Mouse (Mus musculus) neural tube, embryonic 14.5 days (tissue): ENCODE data around the gene Galnt7. TPM values are rescaled to one million over a fixed set of nuclear protein-coding genes. Genes with fewer than 3 reads are reported as not detected.

Source experiments
- ATAC-seq: fragments of 200-750 bp; cut with Nextera tagmentation; 2 replicates; pipeline ENCODE4 v1.8.0; 2017; ENCODE audit warnings: low read depth, mild to moderate bottlenecking, moderate TSS enrichment, moderate library complexity
- H3K27ac ChIP-seq: fragments of 300-500 bp; sonication (generic); 2 replicates; pipeline ENCODE4 v1.5.1; 2014; ENCODE audit warnings: low read depth, mild to moderate bottlenecking, control low read depth, low read length, moderate library complexity, mixed read lengths
- H3K27me3 ChIP-seq: fragments of 300-500 bp; sonication (generic); 2 replicates; pipeline ENCODE4 v1.6.1; 2014; ENCODE audit warnings: low read length; ENCODE audit not compliant: control insufficient read depth, insufficient read depth
- H3K36me3 ChIP-seq: fragments of 300-500 bp; sonication (generic); 2 replicates; pipeline ENCODE4 v1.6.1; 2014; ENCODE audit warnings: low read length, mixed read lengths; ENCODE audit not compliant: control insufficient read depth, insufficient read depth
- H3K4me1 ChIP-seq: fragments of 300-500 bp; sonication (generic); 2 replicates; pipeline ENCODE4 v1.6.1; 2014; ENCODE audit warnings: low read length; ENCODE audit not compliant: control insufficient read depth, insufficient read depth
- H3K4me2 ChIP-seq: fragments of 300-500 bp; sonication (generic); 2 replicates; pipeline ENCODE4 v1.6.1; 2014; ENCODE audit warnings: mild to moderate bottlenecking, low read depth, low read length, control low read depth
- H3K4me3 ChIP-seq: fragments of 300-500 bp; sonication (generic); 2 replicates; pipeline ENCODE4 v1.5.1; 2014; ENCODE audit warnings: low read depth, low read length, control low read depth, mixed read lengths
- H3K9ac ChIP-seq: fragments of 300-500 bp; sonication (generic); replicated peaks from 2 replicates; pipeline ENCODE4 v1.6.1; 2014; ENCODE audit warnings: low read depth, mild to moderate bottlenecking, control low read depth, low read length, mixed read lengths
- H3K9me3 ChIP-seq: fragments of 300-500 bp; sonication (generic); 2 replicates; pipeline ENCODE4 v1.6.1; 2016; ENCODE audit warnings: low read length; ENCODE audit not compliant: control insufficient read depth
- WGBS: fragments of 180-500 bp; shearing (Covaris S2); extraction: QIAGEN DNeasy Blood & Tissue Kit; methylation state at CpG from one replicate; pipeline ENCODE4 v1.1.7; 2014; 5-methylcytosine and 5-hydroxymethylcytosine counted together
- polyA plus RNA-seq: library from polyadenylated mRNA; unstranded; fragments of >200 nt; fragmentation: Nextera tagmentation; extraction: Ambion mirVana; gene quantifications from 2 replicates; pipeline ENCODE4 v1.2.1, GENCODE M21; 2014

The Galnt7 gene
- polyA plus RNA-seq, 1 experiment from 2014 or later: 14.7 TPM

DNA sequence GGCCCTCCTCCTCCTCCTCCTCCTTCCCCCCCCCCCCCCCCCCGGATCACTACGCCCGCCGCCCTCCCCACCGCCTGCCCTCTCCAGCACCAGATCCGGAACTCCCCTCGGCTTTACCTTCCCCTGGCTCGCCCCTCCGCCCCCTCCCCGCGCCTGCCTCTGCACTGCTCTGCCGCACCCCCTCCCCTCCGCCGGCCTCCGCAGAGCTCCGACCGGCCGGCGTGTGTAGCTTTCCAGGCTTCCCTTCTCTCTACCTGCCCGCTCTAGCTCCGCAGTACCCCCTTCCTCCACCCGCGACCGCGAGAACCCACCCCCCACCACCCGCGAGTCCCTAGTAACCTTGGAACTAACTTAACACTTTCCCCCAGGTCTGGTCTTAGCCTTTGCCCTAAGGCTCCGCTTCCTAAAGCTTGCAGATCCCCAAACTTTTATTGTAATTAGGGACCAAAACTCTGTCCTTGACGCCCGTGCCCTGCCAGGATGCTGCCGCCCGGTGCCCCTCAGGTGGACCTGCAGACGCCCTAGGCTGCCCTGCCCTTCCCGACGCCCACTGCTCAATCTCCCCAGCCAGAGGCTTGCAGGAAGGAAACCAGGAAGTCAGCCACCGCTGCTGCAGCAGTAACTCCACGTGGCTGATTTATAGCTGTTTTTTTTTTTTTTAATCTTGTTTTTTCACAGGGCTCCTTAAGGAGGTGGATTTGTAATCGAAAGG, 380 bp upstream of the Galnt7 start:
- H3K4me1 ChIP-seq: peaks cover 6% of the 10 kb centered on the region; the same call in 1 of the 2 replicates
- WGBS: under 1% methylated on average over 25 of the region's 38 CpGs
- no peaks in the 10 kb centered on the region for H3K9me3 ChIP-seq
- peak overlapping the region; percentile 91 for H3K4me2 ChIP-seq
- ATAC-seq: peak; percentile 85
- no peaks in the 10 kb centered on the region for H3K27me3 ChIP-seq
- no peak overlapping the region for H3K27ac ChIP-seq
- H3K9ac ChIP-seq: no peak overlapping the region; the same call in 1 of the 2 replicates
- no peaks in the 10 kb centered on the region for H3K36me3 ChIP-seq
- peak overlapping the region; percentile 91 for H3K4me3 ChIP-seq

DNA sequence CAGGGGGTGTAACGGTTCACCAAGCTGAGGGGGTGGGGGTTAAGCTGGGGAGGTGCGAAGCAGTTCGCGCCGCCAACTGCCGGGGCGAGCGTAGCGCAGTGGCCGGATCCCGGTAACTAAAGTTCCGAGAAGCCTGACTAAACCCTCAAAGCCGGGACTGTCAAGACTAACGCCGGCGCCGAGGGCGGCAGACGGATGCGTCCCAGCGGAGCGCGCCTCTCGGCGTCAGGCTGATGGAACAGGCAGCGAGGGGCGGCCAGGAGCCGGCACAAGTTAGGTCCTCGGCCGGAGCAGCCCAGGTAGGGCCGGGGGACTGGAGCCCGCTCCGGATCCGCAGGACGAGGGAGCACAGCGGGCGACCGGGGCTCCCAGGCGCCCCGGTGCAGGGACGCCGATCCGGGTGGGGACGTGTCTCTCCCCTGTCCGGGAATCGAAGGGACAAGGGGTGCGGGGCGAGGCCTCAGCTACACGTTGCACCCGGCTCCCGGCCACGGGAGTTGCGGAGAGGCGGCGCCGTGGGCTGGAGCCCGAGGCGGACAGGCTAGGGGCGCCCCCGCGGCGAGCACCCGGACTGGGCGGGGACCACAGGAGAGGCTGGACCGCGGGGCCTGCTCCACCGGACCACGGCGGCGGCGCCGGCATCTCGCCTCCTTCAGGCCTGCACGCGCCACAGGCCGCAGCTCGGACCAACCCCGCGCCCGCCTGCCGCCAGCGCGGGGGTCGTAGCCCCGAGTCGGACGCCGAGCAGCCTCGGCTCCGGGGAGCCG, 960 bp downstream of the Galnt7 start:
- peak overlapping the region; percentile 95 for H3K9ac ChIP-seq
- H3K4me1 ChIP-seq: peaks cover 6% of the 10 kb centered on the region; the same call in 1 of the 2 replicates
- peak overlapping the region; percentile 91 for H3K4me3 ChIP-seq
- WGBS: under 1% methylated on average over 66 of the region's 91 CpGs
- H3K4me2 ChIP-seq: peak overlapping the region; percentile 91
- peak overlapping the region; percentile 86 for H3K27ac ChIP-seq
- no peaks in the 10 kb centered on the region for H3K9me3 ChIP-seq
- ATAC-seq: peak; percentile 83
- H3K36me3 ChIP-seq: no peaks in the 10 kb centered on the region
- H3K27me3 ChIP-seq: no peaks in the 10 kb centered on the region

DNA sequence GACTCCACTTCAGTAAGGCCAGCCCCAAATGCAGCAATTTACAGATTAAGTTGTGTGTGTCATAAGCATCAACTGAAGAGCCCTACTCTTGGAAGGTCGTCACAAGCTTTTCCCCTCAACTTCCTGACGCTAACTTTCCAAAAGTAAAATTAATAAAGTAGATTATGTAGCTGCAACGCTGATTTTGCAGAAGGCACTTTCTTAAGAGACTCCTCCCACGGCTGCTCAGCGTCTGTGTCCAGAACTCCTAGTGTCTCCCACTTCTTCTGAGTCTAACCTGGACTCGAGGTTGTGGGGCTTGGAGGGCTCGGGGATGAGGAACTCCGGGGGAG, 1.5 kb downstream of the Galnt7 start:
- Histone ChIP-seq H3K27ac (peak overlapping the region; percentile 86), H3K4me1 (peaks cover 6% of the 10 kb centered on the region; the same call in 1 of the 2 replicates), H3K27me3 (no peaks in the 10 kb centered on the region), H3K9ac (peak overlapping the region; percentile 95), H3K4me3 (peak overlapping the region; percentile 91), H3K36me3 (no peaks in the 10 kb centered on the region), H3K4me2 (peak overlapping the region; percentile 91), H3K9me3 (no peaks in the 10 kb centered on the region)
- 1% methylated on average over 8 of the region's 8 CpGs for WGBS
- ATAC-seq: no peak

DNA sequence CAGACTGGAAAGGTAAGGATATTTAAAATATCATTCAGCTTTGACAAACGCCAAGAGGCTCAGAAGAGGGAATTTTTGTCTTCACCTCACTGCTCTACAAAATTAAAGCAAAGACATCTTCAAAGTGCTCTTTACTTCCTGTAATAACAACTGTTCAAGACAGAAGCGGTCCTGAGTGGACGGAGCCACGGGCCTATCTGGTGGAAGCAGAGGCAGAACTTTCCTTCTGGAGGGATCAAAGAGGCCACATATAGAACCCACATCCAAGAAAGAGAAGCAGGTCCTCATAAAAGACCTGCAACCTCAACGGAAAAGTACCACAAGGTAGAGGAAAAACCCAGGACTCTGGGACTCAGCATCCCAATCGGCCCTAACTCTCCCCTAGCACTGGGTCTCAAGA, 2.6 kb downstream of the Galnt7 start:
- Histone ChIP-seq H3K4me3 (no peak overlapping the region), H3K9ac (no peak overlapping the region), H3K27me3 (no peaks in the 10 kb centered on the region), H3K4me1 (peaks cover 6% of the 10 kb centered on the region; the same call in 1 of the 2 replicates), H3K36me3 (no peaks in the 10 kb centered on the region), H3K4me2 (no peak overlapping the region), H3K27ac (no peak overlapping the region), H3K9me3 (no peaks in the 10 kb centered on the region)
- WGBS: 89% methylated on average over 6 of the region's 6 CpGs
- ATAC-seq: no peak

DNA sequence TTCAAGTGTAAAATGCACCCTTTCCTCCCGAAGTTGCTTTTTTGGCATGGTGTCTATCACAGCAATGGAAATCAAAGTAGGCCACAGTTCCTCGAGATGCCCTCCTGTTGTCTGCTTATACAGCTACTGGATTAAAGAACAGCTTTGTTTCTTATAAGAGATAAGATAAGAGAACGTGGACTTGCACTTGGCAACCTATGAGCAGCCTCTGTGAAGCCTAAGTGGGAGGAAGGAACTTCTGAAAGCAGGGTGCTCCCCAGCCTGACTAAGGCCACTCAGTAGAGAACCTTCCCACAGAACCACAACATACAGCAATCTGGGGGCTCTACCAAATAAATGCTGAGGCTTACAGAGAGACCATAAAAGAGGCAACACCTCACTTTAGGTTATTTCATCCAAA, 5.3 kb downstream of the Galnt7 start:
- no peaks in the 10 kb centered on the region for H3K9me3 ChIP-seq
- no peak overlapping the region for H3K9ac ChIP-seq
- H3K4me1 ChIP-seq: peaks cover 10% of the 10 kb centered on the region; the same call in 1 of the 2 replicates
- no peak overlapping the region for H3K4me2 ChIP-seq
- no peak overlapping the region for H3K4me3 ChIP-seq
- no peak for ATAC-seq
- 79% methylated on average over 3 of the region's 3 CpGs for WGBS
- no peaks in the 10 kb centered on the region for H3K36me3 ChIP-seq
- H3K27ac ChIP-seq: no peak overlapping the region
- H3K27me3 ChIP-seq: no peaks in the 10 kb centered on the region

DNA sequence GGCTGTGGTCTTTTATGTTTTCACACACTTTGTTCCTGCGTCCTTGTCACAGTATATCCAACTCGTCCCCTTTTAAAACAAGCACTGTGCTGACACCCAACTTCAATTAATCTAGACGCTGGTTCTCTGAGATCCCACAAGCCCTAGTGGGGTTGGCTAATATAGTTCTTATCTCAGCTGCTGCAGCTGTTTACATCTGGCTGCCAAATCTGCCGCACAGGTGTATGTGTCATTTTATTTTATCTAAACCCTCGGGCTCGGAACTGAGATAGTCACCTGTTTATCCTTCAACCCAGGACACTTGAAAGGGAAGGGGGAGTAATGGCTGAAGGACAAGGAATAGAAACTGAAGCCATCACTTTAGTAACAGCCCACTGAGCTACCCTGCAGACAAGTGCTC, 8.6 kb downstream of the Galnt7 start:
- H3K4me2 ChIP-seq: no peak overlapping the region
- no peak overlapping the region for H3K27ac ChIP-seq
- 89% methylated on average over 6 of the region's 6 CpGs for WGBS
- H3K36me3 ChIP-seq: no peaks in the 10 kb centered on the region
- no peaks in the 10 kb centered on the region for H3K27me3 ChIP-seq
- no peak overlapping the region for H3K4me3 ChIP-seq
- no peak for ATAC-seq
- no peaks in the 10 kb centered on the region for H3K9me3 ChIP-seq
- H3K4me1 ChIP-seq: peaks cover 4% of the 10 kb centered on the region; the same call in 1 of the 2 replicates
- H3K9ac ChIP-seq: no peak overlapping the region

DNA sequence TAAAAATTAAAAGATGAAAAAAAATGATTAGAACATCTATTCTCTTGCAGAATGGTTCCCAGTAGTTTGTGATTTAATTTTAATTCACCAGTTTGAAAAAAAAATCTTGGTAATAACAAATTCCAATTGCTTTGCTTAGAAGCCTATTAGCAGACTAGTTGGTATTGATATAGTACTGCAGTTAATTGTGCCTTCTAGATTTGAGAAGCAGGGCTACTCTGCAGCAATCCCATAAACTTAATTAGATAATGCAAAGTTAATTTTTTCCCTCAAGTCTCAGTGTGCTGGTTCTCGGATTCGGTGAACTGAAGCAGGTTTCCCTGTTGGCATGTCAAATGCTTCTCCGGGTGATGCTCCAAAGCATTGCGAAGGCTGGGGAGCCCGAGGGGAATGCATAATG, 10.1 kb downstream of the Galnt7 start:
- H3K4me1 ChIP-seq: peaks cover 4% of the 10 kb centered on the region; the same call in 1 of the 2 replicates
- H3K4me3 ChIP-seq: no peak overlapping the region
- H3K27ac ChIP-seq: no peak overlapping the region
- 45% methylated on average over 5 of the region's 5 CpGs for WGBS
- ATAC-seq: peak; percentile 58; the same call in 1 of the 2 replicates
- no peak overlapping the region for H3K4me2 ChIP-seq
- H3K9me3 ChIP-seq: no peaks in the 10 kb centered on the region
- H3K27me3 ChIP-seq: no peaks in the 10 kb centered on the region
- H3K36me3 ChIP-seq: no peaks in the 10 kb centered on the region
- H3K9ac ChIP-seq: no peak overlapping the region

DNA sequence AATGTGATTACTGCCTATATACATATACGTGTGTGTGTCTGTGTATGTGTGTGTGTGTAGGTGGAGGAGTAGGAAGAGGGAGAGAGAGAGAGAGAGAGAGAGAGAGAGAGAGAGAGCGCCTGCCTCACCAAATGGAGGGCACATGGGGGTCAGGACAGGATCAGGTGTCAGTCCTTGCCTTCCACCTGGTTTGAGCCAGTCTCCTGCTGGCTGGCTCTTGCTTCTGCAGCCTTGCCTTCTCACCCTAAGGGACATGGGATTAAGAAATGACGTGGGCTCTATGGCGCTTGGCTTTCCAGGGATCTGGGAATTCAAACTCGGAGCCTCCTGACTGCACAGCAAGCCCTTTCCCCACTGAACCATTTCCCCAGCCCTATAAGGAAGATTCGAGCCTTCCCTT, 13.9 kb downstream of the Galnt7 start:
- Histone ChIP-seq H3K36me3 (no peaks in the 10 kb centered on the region), H3K27me3 (no peaks in the 10 kb centered on the region), H3K4me3 (no peak overlapping the region), H3K9me3 (no peaks in the 10 kb centered on the region), H3K9ac (no peak overlapping the region), H3K27ac (no peak overlapping the region), H3K4me1 (peaks cover 4% of the 10 kb centered on the region; the same call in 1 of the 2 replicates), H3K4me2 (no peak overlapping the region)
- ATAC-seq: no peak; the same call in 1 of the 2 replicates
- WGBS: 65% methylated on average over 6 of the region's 6 CpGs
